9 mouse cellular contexts compared by ENCODE assay signal in genomic region chr15:101242645-101243044, GRCm38 (mm10). TPM values are rescaled to one million over a fixed set of nuclear protein-coding genes. Genes with fewer than 3 reads are reported as not detected.
DNase-seq lines count a peak whose midpoint lies in the region; ATAC-seq and TF ChIP-seq lines count a peak whose summit lies in the region.
"Had no signal": no experiment of that assay in that cellular context is flagged by ENCODE, and none has a peak within 500 bp of the region (broad histone marks: within the 10 kb centered on the region; RNA-seq: fewer than 3 reads in every experiment).

No protein-coding gene starts in this region.

- H3K4me1 ChIP-seq in hindbrain, postnatal 0 days (ENCODE audit: insufficient read depth, low read length): no peaks in the 10 kb centered on the region; the same call in 1 of the 2 replicates
- H3K4me1 ChIP-seq in hindbrain, embryonic 13.5 days (replicated peaks): peaks cover 28% of the 10 kb centered on the region

- POLR2A ChIA-PET in Patski (lab: Charles Lee): interaction anchor here (1.2 kb wide), 1 partner anchor 41 kb away, joined by 7 read pairs; the partner anchor contains the start of gene Atg101

- no peak overlapping the region for H3K27ac ChIP-seq in hindbrain, postnatal 0 days
- H3K27ac ChIP-seq in hindbrain, embryonic 13.5 days: no peak overlapping the region
- H3K27ac ChIP-seq: limb, embryonic 13.5 days had no signal

- H3K4me2 ChIP-seq in hindbrain, postnatal 0 days (ENCODE audit: low read depth, low read length): no peak overlapping the region
- no peak overlapping the region for H3K4me2 ChIP-seq in hindbrain, embryonic 13.5 days
- H3K4me2 ChIP-seq: limb, embryonic 13.5 days had no signal

- WGBS in hindbrain, postnatal 0 days: 22% methylated on average over 8 of the region's 8 CpGs
- WGBS in hindbrain, embryonic 13.5 days: 18% methylated on average over 8 of the region's 8 CpGs

- H3K9ac ChIP-seq in hindbrain, postnatal 0 days (replicated peaks; ENCODE audit: low read length): no peak overlapping the region
- no peak overlapping the region for H3K9ac ChIP-seq in hindbrain, embryonic 13.5 days
- H3K9ac ChIP-seq: limb, embryonic 13.5 days had no signal

- in situ Hi-C loops in Patski (cut with MboI; ENCODE audit: low pct_unique_long_range_greater_than_20kb): loop anchor here (5.0 kb wide), 1 partner anchor 40 kb away; the partner anchor contains the start of gene Atg101

- DNase-seq in hindbrain, postnatal 0 days (ENCODE audit: low spot score): no peak
- no peak for DNase-seq in Patski (ENCODE audit: low read depth, low spot score)
- peak; percentile 72 to 88 for DNase-seq in gastrocnemius, adult 8-10 months (ENCODE audit: low spot score in 2 of 2)
- DNase-seq in kidney, adult 18-20 months: peak; percentile 73
- peak; percentile 61 for DNase-seq in retina, postnatal 1 day
- DNase-seq in left cerebral cortex, adult 8-10 months (ENCODE audit: low spot score in 2 of 2): no peak
- DNase-seq in layer of hippocampus, postnatal 14 days (ENCODE audit: low spot score in 2 of 2): no peak

- CTCF ChIA-PET in Patski (lab: Charles Lee): interaction anchor here (0.9 to 7.7 kb wide), 9 partner anchors 18 to 741 kb away, joined by 3 to 88 read pairs (median 4); partner anchors contain the start of genes Atg101 and Grasp

- no peaks in the 10 kb centered on the region for H3K9me3 ChIP-seq in hindbrain, postnatal 0 days (ENCODE audit: low read length)
- H3K9me3 ChIP-seq in hindbrain, embryonic 13.5 days: no peaks in the 10 kb centered on the region
- H3K9me3 ChIP-seq: limb, embryonic 13.5 days had no signal

- H3K36me3 ChIP-seq in hindbrain, postnatal 0 days (ENCODE audit: insufficient read depth, low read length): no peaks in the 10 kb centered on the region
- H3K36me3 ChIP-seq in hindbrain, embryonic 13.5 days: no peaks in the 10 kb centered on the region
- H3K36me3 ChIP-seq: limb, embryonic 13.5 days had no signal

- H3K4me3 ChIP-seq in hindbrain, postnatal 0 days (ENCODE audit: low read length): no peak overlapping the region
- H3K4me3 ChIP-seq in hindbrain, embryonic 13.5 days: no peak overlapping the region
- H3K4me3 ChIP-seq: limb, embryonic 13.5 days had no signal

- no peaks in the 10 kb centered on the region for H3K27me3 ChIP-seq in hindbrain, postnatal 0 days (ENCODE audit: insufficient read depth, low read length)
- H3K27me3 ChIP-seq in hindbrain, embryonic 13.5 days: peaks cover 24% of the 10 kb centered on the region
- no peaks in the 10 kb centered on the region for H3K27me3 ChIP-seq in Patski

- no peak for ATAC-seq in hindbrain, postnatal 0 days
- no peak for ATAC-seq in hindbrain, embryonic 13.5 days (ENCODE audit: low FRiP score)
- ATAC-seq in Patski: no peak

- peak; percentile 34 for TF ChIP-seq CTCF in hindbrain, postnatal 0 days (IDR thresholded peaks at IDR 0.05; ENCODE audit: low read depth)
- TF ChIP-seq CTCF in Patski (IDR thresholded peaks at IDR 0.05): peak; percentile 69

RNA-seq across cellular contexts. Expression of gene Nr4a1, which starts 11.4 kb away (rescaled TPM):
- total RNA-seq in hindbrain, postnatal 0 days (2014; rRNA removed): 9.3 and 10.3 TPM in 2 replicates
- 5.3 and 6.5 TPM in 2 replicates for polyA plus RNA-seq in hindbrain, postnatal 0 days (2015; fragmentation: Nextera tagmentation; extraction: Ambion mirVana)
- 4.9 and 5.0 TPM in 2 replicates for polyA plus RNA-seq in hindbrain, embryonic 13.5 days (2015; fragmentation: Nextera tagmentation; extraction: Ambion mirVana)
- 2.2 TPM for polyA plus RNA-seq in Patski (2021)
- 100 to 1,000 TPM; 114 to 232 (median 117) TPM for total RNA-seq in gastrocnemius, adult 8-10 months (2022)
- total RNA-seq in left cerebral cortex, adult 8-10 months (2022): 100 to 1,000 TPM in 1 of 4 experiments, 10 to 100 TPM in 3; 36.3 to 102 (median 74.5) TPM
- 10 to 100 TPM; 34.5 to 54.4 TPM for total RNA-seq in layer of hippocampus, postnatal 14 days (2021)

RNA-seq across cellular contexts. Expression of gene Grasp, which starts 18.7 kb away (rescaled TPM):
- 6.7 and 8.7 TPM in 2 replicates for total RNA-seq in hindbrain, postnatal 0 days (2014; rRNA removed)
- 1.5 and 1.6 TPM in 2 replicates for polyA plus RNA-seq in hindbrain, postnatal 0 days (2015; fragmentation: Nextera tagmentation; extraction: Ambion mirVana)
- 1.7 and 1.8 TPM in 2 replicates for polyA plus RNA-seq in hindbrain, embryonic 13.5 days (2015; fragmentation: Nextera tagmentation; extraction: Ambion mirVana)
- polyA plus RNA-seq in Patski (2021): 6.8 TPM
- total RNA-seq in gastrocnemius, adult 8-10 months (2022): 1 to 10 TPM; 3.0 to 5.4 (median 4.4) TPM
- total RNA-seq in left cerebral cortex, adult 8-10 months (2022): 10 to 100 TPM; 56.3 to 63.9 (median 62.1) TPM
- 10 to 100 TPM; 53.4 to 55.2 TPM for total RNA-seq in layer of hippocampus, postnatal 14 days (2021)

RNA-seq across cellular contexts. Expression of gene Atg101, which starts 41.4 kb away (rescaled TPM):
- 44.1 and 52.3 TPM in 2 replicates for total RNA-seq in hindbrain, postnatal 0 days (2014; rRNA removed)
- 69.1 and 75.3 TPM in 2 replicates for polyA plus RNA-seq in hindbrain, postnatal 0 days (2015; fragmentation: Nextera tagmentation; extraction: Ambion mirVana)
- polyA plus RNA-seq in hindbrain, embryonic 13.5 days (2015; fragmentation: Nextera tagmentation; extraction: Ambion mirVana): 82.9 and 84.6 TPM in 2 replicates
- 48.6 TPM for polyA plus RNA-seq in Patski (2021)
- 10 to 100 TPM; 28.6 to 35.4 (median 31.8) TPM for total RNA-seq in gastrocnemius, adult 8-10 months (2022)
- total RNA-seq in left cerebral cortex, adult 8-10 months (2022): 10 to 100 TPM; 35.9 to 39.3 (median 37.6) TPM
- total RNA-seq in layer of hippocampus, postnatal 14 days (2021): 10 to 100 TPM; 45.9 to 47.3 TPM

RNA-seq across cellular contexts. Expression of gene 6030408B16Rik, which starts 50.4 kb away (rescaled TPM):
- total RNA-seq in hindbrain, postnatal 0 days (2014; rRNA removed): not detected in 2 replicates
- polyA plus RNA-seq in hindbrain, postnatal 0 days (2015; fragmentation: Nextera tagmentation; extraction: Ambion mirVana): 0.15 and 0.30 TPM in 2 replicates
- polyA plus RNA-seq in hindbrain, embryonic 13.5 days (2015; fragmentation: Nextera tagmentation; extraction: Ambion mirVana): 0.56 and 0.66 TPM in 2 replicates
- polyA plus RNA-seq in Patski (2021): not detected
- total RNA-seq in gastrocnemius, adult 8-10 months (2022): not detected
- total RNA-seq in left cerebral cortex, adult 8-10 months (2022): under 1 TPM in 3 of 4 experiments, not detected in 1; 0.18 to 0.91 (median 0.84) TPM
- total RNA-seq in layer of hippocampus, postnatal 14 days (2021): under 1 TPM; 0.28 to 0.69 TPM

Comparison
In these comparisons a context has a peak if more than half of its experiments do, and no peak if none do; other contexts are left out.
1. DNase-seq: peak in gastrocnemius, adult 8-10 months (2 of 2), kidney, adult 18-20 months (single experiment) and retina, postnatal 1 day (single experiment); none in hindbrain, postnatal 0 days (single experiment), Patski (single experiment), left cerebral cortex, adult 8-10 months (0 of 2) and layer of hippocampus, postnatal 14 days (0 of 2).